Mouse (Mus musculus): Measurements from ENCODE around the gene Cass4.

Gene Cass4

GRCm38 (mm10) chr2:172393391-172394051 is at the start of gene Cass4:
TSS of gene Cass4 (plus strand) at chr2:172393794.
- peak; percentile 57 for DNase-seq (ENCODE audit: extremely low read depth, low read depth)

DNA sequence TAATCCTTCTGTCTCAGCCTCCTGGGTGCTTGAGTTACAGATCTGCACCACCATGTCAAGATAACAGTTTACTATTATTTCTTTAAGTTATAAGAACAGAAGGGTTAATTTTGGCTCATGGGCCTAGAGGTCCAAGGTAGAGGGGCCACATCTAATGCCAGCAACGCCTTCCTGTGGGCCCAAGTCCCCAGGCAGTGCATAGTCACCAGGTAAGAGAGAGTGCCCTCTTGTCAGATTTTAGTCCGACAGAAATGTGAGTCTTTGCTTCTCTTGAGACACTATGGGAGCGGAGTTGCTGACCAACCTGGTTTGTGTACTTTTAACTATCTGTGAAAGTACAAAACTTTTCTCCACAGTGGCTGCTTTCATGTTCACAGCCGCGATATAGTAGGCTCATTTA is 48.9 kb upstream of the Cass4 start:
- DNase-seq (ENCODE audit: extremely low read depth, low read depth): no peak

- peak; percentile 83 for DNase-seq (ENCODE audit: extremely low read depth, low read depth)
Observed at GRCm38 (mm10) chr2:172345258-172345738, 48.3 kb upstream of the Cass4 start, which contains the start of gene Fam210b. TSS of gene Fam210b (plus strand) at chr2:172345565.

DNA sequence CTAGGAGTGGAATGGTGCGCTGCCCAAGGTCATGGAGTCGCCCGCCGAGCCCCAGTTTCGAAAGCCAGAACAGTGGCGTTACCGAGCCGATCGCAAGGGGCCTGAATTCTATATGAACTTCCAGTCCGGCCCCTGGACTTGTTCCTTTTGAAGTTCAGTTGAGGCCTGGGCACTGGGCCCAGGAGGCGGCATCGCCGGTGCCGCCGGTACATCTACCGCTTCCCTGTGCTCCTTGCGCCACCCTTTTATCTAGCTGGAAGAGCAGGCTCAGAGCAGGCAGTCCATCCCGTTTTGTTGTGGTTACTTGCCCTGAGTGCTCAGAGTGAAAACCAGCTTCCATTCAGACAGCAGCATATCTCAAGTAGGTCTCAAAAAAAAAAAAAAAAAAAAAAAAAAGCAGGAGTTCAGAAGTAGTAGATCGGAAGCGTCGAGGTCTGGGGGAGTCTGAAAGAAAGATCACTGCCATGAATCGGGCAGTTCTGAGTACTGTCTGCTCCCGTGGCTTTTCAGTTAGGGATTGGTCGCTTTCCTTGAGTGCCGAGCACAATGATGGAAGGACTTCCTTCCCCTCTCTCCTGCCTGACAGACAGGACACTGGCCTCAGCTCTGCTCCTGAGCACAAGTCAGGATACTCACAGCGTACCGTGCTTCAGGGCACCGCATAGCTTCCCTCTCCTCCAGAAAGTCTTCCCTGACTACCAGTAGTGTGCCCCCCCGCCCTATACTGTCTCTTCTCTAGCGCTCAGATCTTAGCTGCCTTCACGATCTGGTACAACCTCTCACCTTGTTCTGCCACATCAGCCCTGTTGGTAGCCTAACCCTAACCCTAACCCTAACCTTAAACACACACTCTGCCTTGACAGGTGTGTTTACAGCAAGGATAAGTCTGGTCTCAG is 47.3 kb upstream of the Cass4 start:
- no peak for DNase-seq (ENCODE audit: extremely low read depth, low read depth)

DNA sequence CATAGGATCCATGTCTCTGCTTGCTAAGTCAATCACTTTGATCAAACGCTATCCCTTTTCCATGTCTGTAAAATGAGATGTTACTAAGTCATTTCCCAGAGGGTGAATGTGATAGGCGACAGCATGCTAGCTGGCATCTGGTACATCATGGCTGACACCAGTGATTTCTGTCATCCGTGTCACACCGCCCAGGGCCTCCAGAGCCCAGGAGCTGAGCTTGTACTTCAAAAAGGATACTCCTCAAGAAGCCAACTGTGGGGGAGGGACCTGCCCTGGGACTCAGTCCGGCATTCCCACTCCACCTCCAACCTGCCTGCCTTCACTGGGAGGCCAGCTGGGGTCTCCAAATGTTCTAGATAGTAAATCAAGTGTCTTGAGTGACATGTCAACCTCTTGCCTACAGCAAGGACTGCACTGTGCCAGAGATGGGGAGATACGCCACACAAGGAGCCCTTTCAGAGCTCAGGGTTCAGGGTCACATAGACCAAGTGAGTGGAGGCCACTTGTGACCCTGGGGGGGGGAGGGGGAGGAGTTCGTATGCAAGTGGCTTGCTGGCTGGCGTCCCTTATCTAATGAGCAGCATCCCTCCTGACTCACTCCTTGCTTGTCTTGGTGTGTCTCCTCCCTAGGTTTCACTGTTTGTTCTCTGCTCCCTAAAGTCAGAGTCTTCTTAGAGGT is 46.5 kb upstream of the Cass4 start:
- DNase-seq (ENCODE audit: extremely low read depth, low read depth): no peak

DNA sequence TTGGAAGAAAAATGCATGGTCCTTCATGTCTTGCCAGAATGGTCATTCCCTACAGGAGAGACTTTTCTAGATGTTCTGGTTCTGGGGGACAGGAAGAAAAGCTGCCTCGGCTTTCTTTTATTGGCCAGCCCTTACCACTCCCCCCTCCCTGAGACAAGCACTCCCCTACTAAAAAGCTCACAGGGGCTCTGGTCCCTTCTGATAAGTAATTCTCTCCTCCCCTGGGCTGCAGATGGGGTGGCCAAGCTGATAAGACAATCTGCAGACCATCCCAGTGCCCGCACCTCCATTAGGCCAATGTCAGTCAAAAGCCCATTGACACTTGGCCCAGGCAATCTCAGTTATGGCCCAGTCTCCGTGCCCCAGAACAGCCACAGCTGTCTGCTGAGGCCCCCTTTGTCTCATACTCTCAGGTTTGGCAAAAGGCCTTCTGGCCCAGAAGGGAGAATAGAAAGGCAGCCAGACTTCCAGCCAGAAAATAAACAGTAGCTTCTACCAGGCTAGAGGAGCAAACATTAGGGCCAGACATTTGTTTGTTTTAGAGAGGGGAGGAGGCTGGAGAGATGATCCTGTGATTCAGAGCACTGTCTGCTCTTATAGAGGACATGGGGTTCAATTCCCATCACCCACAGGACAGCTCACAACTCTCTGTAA is 45.2 kb upstream of the Cass4 start:
- peak; percentile 57 for DNase-seq (ENCODE audit: extremely low read depth, low read depth)

- DNase-seq (ENCODE audit: extremely low read depth, low read depth): no peak
Observed at GRCm38 (mm10) chr2:172349776-172350175, 43.8 kb upstream of the Cass4 start.

GRCm38 (mm10) chr2:172350773-172351172 is 42.8 kb upstream of the Cass4 start:
- no peak for DNase-seq (ENCODE audit: extremely low read depth, low read depth)

DNA sequence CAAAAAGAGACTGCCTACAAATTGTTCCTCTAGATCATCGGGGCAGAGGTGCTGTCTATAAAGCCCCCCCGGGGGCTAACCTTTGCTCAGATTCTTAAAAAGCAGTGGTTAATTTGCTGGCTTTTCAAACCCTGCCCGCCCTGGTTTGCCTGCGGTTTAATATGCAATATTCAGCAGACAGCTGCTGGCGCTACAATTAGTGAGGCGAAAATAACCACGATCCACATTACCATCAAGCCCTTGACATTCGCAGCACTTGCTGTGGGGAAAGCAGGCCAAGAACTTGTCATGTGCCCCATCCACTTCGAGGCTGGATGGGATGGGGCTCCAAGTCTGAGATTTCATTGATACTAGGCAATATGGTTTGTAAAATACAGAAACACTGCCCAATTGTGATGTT is 40.4 kb upstream of the Cass4 start:
- no peak for DNase-seq (ENCODE audit: extremely low read depth, low read depth)

DNA sequence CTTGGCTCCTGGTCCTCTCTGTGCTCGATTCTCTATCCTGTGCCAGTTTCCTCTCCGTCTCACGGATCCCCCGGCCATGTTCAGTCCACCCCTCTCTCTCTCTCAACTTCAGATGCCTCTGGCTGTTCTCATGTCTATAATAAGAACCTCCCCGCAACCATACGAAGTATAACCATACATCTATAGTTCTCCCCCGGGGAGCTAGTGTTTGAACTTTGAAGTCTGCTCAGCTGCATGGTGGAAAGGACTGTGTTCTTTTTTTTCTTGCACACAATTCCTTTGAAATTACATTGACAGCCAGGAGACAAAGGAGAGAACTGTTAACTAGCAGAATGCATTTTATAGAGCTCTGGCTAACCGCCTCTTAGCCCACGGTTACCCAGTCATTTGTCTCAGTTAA is 38.8 kb upstream of the Cass4 start:
- DNase-seq (ENCODE audit: extremely low read depth, low read depth): no peak

- no peak for DNase-seq (ENCODE audit: extremely low read depth, low read depth)
Observed at GRCm38 (mm10) chr2:172355833-172356232, 37.8 kb upstream of the Cass4 start.

- DNase-seq (ENCODE audit: extremely low read depth, low read depth): no peak
Observed at GRCm38 (mm10) chr2:172363176-172363575, 30.4 kb upstream of the Cass4 start.

GRCm38 (mm10) chr2:172370411-172371223 is 23.0 kb upstream of the Cass4 start, which contains the start of the genes Aurka and Cstf1:
TSS of gene Aurka (minus strand) at chr2:172370535.
TSS of gene Cstf1 (plus strand) at chr2:172370681.
- DNase-seq (ENCODE audit: extremely low read depth, low read depth): peak; percentile 96

DNA sequence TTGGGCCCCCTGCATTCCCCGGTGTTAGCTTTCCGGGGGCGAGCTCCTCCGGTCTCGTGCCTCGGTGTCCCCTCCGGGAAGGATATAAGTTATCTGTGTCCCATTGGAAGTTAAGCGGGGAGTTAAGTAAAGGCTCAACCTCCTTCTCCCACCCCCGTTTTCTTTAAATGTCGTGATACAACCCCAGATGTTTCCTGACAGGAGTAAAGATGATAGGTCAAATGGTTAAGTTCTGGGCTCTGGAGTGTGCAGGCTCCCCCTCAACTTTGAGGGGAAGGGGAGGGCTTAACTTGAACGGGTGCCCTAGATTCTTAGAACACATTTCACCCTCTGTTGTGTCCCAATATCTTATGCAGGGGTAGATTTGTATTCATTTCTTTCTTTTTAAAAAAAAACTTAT is 22.3 kb upstream of the Cass4 start:
- no peak for DNase-seq (ENCODE audit: extremely low read depth, low read depth)

DNA sequence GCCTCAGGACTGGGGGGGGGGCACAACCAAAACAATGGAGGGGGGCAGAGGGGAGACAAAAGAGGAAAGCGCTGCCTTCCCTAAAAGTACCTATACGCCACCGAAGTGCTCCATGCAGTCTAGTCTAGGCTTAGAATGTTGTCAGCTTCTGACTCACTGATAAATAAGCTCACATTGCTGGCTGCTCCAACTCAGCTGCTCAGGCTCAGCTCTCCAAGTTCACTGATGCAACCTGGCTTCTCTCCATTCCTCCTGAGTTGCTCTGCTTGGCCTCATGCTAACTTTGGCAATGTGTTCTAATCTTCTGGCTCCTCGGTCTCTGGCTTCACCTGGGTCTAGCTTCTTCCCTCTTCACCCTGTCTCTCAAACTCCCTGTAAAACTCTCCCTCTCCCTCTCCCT is 17.0 kb upstream of the Cass4 start:
- DNase-seq (ENCODE audit: extremely low read depth, low read depth): no peak

- DNase-seq (ENCODE audit: extremely low read depth, low read depth): no peak
Observed at GRCm38 (mm10) chr2:172376999-172377515, 16.5 kb upstream of the Cass4 start.

- DNase-seq (ENCODE audit: extremely low read depth, low read depth): no peak
Observed at GRCm38 (mm10) chr2:172378332-172378731, 15.3 kb upstream of the Cass4 start.

DNA sequence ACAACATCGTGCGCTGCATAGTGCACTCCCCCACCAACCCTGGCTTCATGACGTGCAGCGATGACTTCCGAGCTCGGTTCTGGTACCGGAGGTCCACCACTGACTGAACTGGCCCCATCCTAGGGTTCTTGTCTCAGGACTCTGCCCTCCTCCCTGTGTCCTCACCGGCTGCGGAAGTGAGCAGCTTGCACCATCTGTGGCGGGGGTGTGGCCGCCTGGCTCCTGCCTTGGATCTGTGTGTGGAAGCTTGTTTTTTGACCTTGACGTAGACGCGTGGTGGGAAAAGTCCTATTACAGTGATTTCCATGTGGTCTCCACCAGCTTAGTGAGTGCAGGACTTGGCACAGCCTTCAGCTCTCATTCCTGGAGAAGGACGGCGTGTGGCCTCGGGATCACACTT is 13.1 kb upstream of the Cass4 start:
- DNase-seq (ENCODE audit: extremely low read depth, low read depth): no peak

DNA sequence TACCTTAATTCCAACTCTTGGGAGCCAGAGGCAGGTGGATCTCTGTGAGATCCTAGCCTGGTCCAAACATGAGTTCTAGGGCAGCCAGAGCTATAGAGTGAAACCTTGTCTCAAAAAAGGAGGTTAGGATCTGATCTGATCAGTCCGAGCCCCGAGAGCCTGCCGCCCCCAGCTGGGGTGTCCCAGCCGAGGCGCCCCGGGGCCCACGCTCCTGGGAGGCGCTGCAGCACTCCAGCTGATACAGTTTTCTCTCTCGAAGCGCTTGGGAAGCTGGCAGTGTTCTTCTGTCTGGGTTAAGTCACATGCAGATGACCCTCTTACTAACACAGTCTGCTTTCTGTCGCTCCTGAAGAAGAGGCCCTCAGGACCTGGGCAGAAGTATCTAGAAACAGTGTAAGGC is 12.3 kb upstream of the Cass4 start:
- DNase-seq (ENCODE audit: extremely low read depth, low read depth): no peak

DNA sequence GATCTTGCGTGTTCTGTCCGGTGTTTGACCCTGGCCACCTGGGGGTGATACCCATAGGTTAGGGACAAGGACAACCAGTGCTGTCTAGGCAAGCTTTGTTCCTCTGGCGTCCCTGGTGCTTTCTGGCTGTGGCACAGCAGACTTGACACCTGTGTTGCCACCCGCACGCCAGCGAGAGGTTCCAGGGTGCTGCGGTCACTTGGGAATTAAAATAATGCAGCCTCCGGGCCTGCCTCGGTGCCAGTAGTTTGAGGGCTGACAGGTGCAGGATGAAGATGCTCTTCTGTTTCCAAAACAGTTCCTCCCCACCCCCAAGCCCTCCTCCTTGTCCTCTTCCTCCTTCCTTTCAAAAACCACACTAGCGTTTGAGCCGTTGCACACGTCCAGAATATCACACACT is 11.7 kb upstream of the Cass4 start:
- DNase-seq (ENCODE audit: extremely low read depth, low read depth): no peak
